Mouse (Mus musculus): ENCODE results near the gene Klhl24.

Klhl24 gene

GRCm38 (mm10) chr16:20097069-20097710 lies at the start of gene Klhl24:
Klhl24 (plus strand) TSS chr16:20097542.
- no peak for TF ChIP-seq GATA4 (IDR thresholded peaks at IDR 0.05; ENCODE audit: insufficient replicate concordance, low read length)

DNA sequence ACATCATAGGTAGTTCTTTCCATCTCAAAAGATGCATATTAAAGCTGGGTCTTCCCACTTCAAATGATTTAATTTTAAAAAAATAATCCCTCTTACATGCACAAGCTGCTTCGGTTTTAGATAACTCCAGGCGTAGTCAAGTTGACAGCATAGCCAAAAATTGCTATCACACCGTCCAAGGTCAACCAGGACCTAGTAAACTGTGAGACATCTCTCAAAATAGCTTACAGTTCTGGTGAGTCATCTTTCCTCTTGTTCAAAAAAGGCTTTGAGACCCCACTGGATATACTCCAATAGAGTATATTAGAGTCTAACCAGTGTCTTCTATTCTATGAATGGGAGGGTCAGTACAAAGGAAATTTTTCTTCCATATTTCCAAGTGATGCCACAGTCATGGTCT lies 44.7 kb upstream of the Klhl24 start:
- TF ChIP-seq GATA4 (IDR thresholded peaks at IDR 0.05; ENCODE audit: insufficient replicate concordance, low read length), result no peak

DNA sequence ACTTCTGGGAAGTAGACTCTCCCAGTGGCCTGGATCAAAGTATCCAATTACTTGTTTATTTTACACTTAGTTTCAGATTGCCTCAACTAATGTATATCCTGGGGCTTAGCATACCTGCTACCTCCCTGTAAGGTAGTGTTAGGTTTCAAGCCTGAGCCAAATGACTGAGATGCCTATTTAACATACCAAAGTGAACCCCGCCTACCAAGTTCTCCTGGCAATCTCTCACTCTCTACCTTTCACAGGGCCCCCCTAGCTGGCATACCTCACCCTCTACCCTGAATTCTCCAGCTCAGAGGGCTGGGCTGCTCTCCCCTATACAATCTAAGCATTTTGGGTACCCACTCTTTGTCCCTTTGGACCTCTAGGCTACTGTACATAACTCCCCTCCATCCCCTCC lies 24.6 kb upstream of the Klhl24 start:
- no peak for TF ChIP-seq GATA4 (IDR thresholded peaks at IDR 0.05; ENCODE audit: insufficient replicate concordance, low read length)

GRCm38 (mm10) chr16:20076675-20077074 lies 20.7 kb upstream of the Klhl24 start:
- no peak for TF ChIP-seq GATA4 (IDR thresholded peaks at IDR 0.05; ENCODE audit: insufficient replicate concordance, low read length)

GRCm38 (mm10) chr16:20080271-20080670 lies 17.1 kb upstream of the Klhl24 start:
- no peak for TF ChIP-seq GATA4 (IDR thresholded peaks at IDR 0.05; ENCODE audit: insufficient replicate concordance, low read length)

- TF ChIP-seq GATA4 (IDR thresholded peaks at IDR 0.05; ENCODE audit: insufficient replicate concordance, low read length), result no peak
Measured at GRCm38 (mm10) chr16:20084623-20085022, 12.7 kb upstream of the Klhl24 start.

DNA sequence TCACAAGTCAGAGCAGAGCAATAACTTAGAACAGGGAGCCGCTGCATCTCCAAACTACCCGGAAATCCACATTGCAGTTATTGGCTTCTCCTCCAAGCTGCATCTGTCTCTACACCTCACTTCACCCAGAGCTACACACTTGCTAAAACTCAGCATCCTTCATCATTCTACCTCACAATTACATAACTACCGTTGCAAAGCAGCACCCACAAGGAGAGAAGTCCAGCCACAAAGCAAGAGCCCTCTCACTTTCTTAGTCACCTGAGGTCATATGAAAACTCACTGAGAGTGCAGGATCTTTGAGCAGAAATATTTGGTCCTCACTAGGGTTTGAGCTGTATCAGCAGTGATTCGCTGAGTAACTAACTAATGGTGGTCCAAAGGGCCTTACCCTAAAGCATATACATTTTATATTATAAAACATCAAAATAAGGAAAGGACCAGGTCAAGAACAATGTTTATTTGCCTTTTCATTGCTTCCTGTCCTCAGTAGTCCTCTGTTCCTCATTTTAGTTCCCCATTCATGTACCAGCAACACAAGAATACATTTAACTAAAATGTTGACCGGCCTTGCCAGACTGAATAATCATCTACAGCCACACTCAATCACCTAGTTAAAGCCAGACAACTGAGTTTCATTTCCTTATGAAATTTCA lies 12.0 kb upstream of the Klhl24 start:
- TF ChIP-seq GATA4 (IDR thresholded peaks at IDR 0.05; ENCODE audit: insufficient replicate concordance, low read length), result no peak

- TF ChIP-seq GATA4 (IDR thresholded peaks at IDR 0.05; ENCODE audit: insufficient replicate concordance, low read length), result no peak
Measured at GRCm38 (mm10) chr16:20086976-20087375, 10.4 kb upstream of the Klhl24 start.

DNA sequence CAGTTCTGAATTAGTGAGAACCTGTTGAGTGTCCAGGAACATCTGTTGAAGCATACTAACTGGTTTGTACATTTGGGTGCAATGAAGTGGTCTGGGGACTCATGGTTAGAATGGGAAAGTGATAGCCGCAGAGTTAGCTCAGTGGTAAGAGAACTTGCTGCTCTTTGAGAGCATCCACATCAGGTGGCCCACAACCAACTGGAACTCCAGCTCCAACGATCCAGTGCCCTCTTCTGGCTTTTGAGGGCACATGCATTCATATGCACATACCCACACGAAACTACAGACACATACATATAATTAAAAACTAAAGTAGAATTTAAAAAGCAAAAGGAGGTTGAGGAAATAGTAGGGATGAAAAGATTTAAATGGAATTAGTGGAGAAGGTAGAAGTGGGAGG lies 7.7 kb upstream of the Klhl24 start:
- no peak for TF ChIP-seq GATA4 (IDR thresholded peaks at IDR 0.05; ENCODE audit: insufficient replicate concordance, low read length)

DNA sequence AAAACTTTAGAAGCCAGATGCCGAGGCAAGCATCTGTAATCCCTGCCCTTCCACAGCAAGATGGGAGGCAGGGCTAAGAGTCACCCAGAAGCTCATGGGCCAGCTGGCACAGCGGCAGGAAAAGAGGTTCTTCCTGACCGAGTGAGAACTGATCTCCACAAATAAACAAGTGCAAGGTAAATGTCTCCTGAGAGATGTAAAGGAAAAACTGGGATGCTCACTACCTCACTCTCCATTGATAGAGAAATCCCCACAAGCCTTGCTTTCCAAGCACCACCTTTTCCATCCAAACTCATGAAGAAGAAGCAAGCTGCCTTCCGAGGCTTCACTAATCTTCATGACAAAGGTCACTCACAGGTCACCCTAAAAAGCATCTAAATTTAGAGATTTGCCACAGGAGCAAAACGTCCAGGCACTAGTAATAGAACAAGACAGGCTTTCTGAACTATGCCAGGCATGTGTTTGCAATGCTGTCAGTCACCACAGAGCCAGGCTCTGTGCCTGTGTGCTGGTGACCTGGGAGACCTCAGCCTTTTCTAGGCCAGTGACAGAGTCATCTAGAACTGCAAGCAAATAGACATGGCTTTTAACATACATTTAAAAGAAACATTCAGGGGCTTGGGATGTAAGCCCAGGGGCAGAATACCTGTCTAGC lies 6.3 kb upstream of the Klhl24 start:
- no peak for TF ChIP-seq GATA4 (IDR thresholded peaks at IDR 0.05; ENCODE audit: insufficient replicate concordance, low read length)

GRCm38 (mm10) chr16:20095966-20096365 lies 1.4 kb upstream of the Klhl24 start:
- no peak for TF ChIP-seq GATA4 (IDR thresholded peaks at IDR 0.05; ENCODE audit: insufficient replicate concordance, low read length)

GRCm38 (mm10) chr16:20097711-20098374 lies 501 bp downstream of the Klhl24 start:
- peak; percentile 8; the same call in 1 of the 2 replicates for TF ChIP-seq GATA4 (IDR thresholded peaks at IDR 0.05; ENCODE audit: insufficient replicate concordance, low read length)

GRCm38 (mm10) chr16:20098375-20098727 lies 1.0 kb downstream of the Klhl24 start:
- TF ChIP-seq GATA4 (IDR thresholded peaks at IDR 0.05; ENCODE audit: insufficient replicate concordance, low read length), result no peak

GRCm38 (mm10) chr16:20098866-20099629 lies 1.7 kb downstream of the Klhl24 start:
- TF ChIP-seq GATA4 (IDR thresholded peaks at IDR 0.05; ENCODE audit: insufficient replicate concordance, low read length), result no peak

DNA sequence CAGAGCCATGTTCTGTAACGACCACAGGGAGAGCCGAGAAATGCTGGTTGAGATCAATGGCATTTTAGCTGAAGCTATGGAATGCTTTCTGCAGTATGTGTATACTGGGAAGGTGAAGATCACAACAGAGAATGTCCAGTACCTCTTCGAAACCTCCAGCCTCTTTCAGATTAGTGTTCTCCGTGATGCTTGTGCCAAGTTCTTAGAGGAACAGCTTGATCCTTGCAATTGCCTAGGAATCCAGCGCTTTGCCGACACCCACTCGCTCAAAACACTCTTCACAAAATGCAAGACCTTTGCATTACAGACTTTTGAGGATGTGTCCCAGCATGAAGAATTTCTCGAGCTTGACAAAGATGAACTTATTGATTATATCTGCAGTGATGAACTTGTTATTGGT lies 9.7 kb downstream of the Klhl24 start:
- TF ChIP-seq GATA4 (IDR thresholded peaks at IDR 0.05; ENCODE audit: insufficient replicate concordance, low read length), result no peak
